Mouse (Mus musculus) C2C12 (cell line): ENCODE data around the gene G530012D18Rik.
"Not testable (repeated sequence)": the region's sequence is repeated elsewhere in the genome, so short reads cannot be mapped to it uniquely, and the experiment has no call there.

Source experiments
- CTCF ChIP-seq: IDR thresholded peaks from one replicate; pipeline ENCODE4 v1.5.1; 2011; ENCODE audit not compliant: control insufficient read depth, insufficient read depth, insufficient read length
- MAX ChIP-seq: IDR thresholded peaks from one replicate; pipeline ENCODE4 v1.6.1; 2011; ENCODE audit warnings: mild to moderate bottlenecking, control low read depth
- MYOG ChIP-seq: IDR thresholded peaks from one replicate; pipeline ENCODE4 v1.6.1; 2011; ENCODE audit not compliant: control insufficient read depth, insufficient read length; ENCODE audit errors: extremely low read depth
- USF1 ChIP-seq: IDR thresholded peaks from one replicate; pipeline ENCODE4 v1.6.1; 2011; ENCODE audit warnings: low read depth, mild to moderate bottlenecking, control low read depth, moderate library complexity

GRCm38 (mm10) chr1:85546442-85546841 is 29.0 kb upstream of the G530012D18Rik start:
- TF ChIP-seq MAX, CTCF, USF1, MYOG: not testable (repeated sequence)
